Mouse (Mus musculus) lung, embryonic 14.5 days (tissue): ENCODE measurements at regions not wholly inside any gene's neighbourhood (a gene's known extent, or its start where the extent isn't known, plus 50 kb on each side); places are given as distances from the start of the nearest gene placed in this dataset.

ENCODE experiments used
- ATAC-seq: fragments of 200-750 bp; cut with Nextera tagmentation; 2 replicates; pipeline ENCODE4 v1.8.0; 2017; ENCODE audit warnings: mild to moderate bottlenecking, moderate TSS enrichment, moderate library complexity; ENCODE audit not compliant: insufficient read depth
- DNase-seq: peaks from one replicate; pipeline ENCODE4 v3.0.0-alpha.2; 2015
- H3K27ac ChIP-seq: fragments of 300-500 bp; sonication (generic); 2 replicates; pipeline ENCODE4 v1.5.1; 2014; ENCODE audit warnings: low read depth, mild to moderate bottlenecking, moderate library complexity
- H3K27me3 ChIP-seq: fragments of 300-500 bp; sonication (generic); 2 replicates; pipeline ENCODE4 v1.6.1; 2014; ENCODE audit warnings: low read length, control low read depth; ENCODE audit not compliant: insufficient read depth
- H3K36me3 ChIP-seq: fragments of 300-500 bp; sonication (generic); 2 replicates; pipeline ENCODE4 v1.6.1; 2014; ENCODE audit warnings: control low read depth; ENCODE audit not compliant: insufficient read depth
- H3K4me1 ChIP-seq: fragments of 300-500 bp; sonication (generic); 2 replicates; pipeline ENCODE4 v1.6.1; 2014; ENCODE audit warnings: antibody characterized with exemption, control low read depth; ENCODE audit not compliant: insufficient read depth
- H3K4me2 ChIP-seq: fragments of 300-500 bp; sonication (generic); 2 replicates; pipeline ENCODE4 v1.6.1; 2014; ENCODE audit warnings: mild to moderate bottlenecking
- H3K4me3 ChIP-seq: fragments of 300-500 bp; sonication (generic); 2 replicates; pipeline ENCODE4 v1.5.1; 2014; ENCODE audit warnings: low read depth, low read length
- H3K9ac ChIP-seq: fragments of 300-500 bp; sonication (generic); 2 replicates; pipeline ENCODE4 v1.6.1; 2014
- H3K9me3 ChIP-seq: fragments of 300-500 bp; sonication (generic); 2 replicates; pipeline ENCODE4 v1.6.1; 2016; ENCODE audit warnings: low read depth, low read length, control low read depth
- CTCF ChIP-seq: IDR thresholded peaks from 2 replicates; pipeline ENCODE4 v1.5.1; 2016; ENCODE audit warnings: antibody characterized with exemption, low read depth
- WGBS: fragments of 180-500 bp; shearing (Covaris S2); extraction: QIAGEN DNeasy Blood & Tissue Kit; methylation state at CpG from one replicate; pipeline ENCODE4 v1.1.7; 2014; 5-methylcytosine and 5-hydroxymethylcytosine counted together

GRCm38 (mm10) chr8:76538806-76539480 lies 360.3 kb upstream of the Nr3c2 start:
- WGBS = 84% methylated on average over 3 of the region's 3 CpGs
- Histone ChIP-seq H3K4me3 (no peak overlapping the region), H3K4me1 (no peaks in the 10 kb centered on the region), H3K27ac (no peak overlapping the region), H3K4me2 (no peak overlapping the region), H3K36me3 (no peaks in the 10 kb centered on the region), H3K27me3 (no peaks in the 10 kb centered on the region), H3K9me3 (no peaks in the 10 kb centered on the region), H3K9ac (no peak overlapping the region)
- DNase-seq (no peak), ATAC-seq (no peak)
- TF ChIP-seq CTCF = no peak

- H3K27ac ChIP-seq = no peak overlapping the region
- ATAC-seq = no peak
- TF ChIP-seq CTCF = no peak
These were observed 359.6 kb upstream of the Nr3c2 start for GRCm38 (mm10) chr8:76539638-76540037.

DNA sequence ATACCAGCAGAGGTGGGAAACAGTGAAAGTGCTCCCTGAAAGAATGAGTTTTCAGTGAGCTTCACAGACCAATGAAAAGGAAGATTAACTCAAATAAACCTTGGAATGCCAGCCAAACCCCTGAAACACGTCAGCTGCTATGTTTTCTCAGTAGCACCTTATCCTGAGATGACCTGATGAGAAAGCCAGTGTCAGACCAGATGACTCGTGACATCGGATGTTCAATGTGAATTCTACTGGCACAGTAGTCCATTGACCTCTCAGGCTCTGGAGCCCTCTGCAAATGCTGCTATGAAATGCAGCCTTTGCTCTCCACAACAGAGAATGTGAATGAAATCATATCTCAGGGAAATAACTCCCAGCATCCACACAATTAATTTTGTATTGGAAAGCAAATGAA lies 358.6 kb upstream of the Nr3c2 start:
- no peak for DNase-seq
- Histone ChIP-seq H3K4me3 (no peak overlapping the region), H3K36me3 (no peaks in the 10 kb centered on the region), H3K4me1 (no peaks in the 10 kb centered on the region), H3K27me3 (no peaks in the 10 kb centered on the region), H3K4me2 (no peak overlapping the region), H3K9ac (no peak overlapping the region), H3K27ac (no peak overlapping the region), H3K9me3 (no peaks in the 10 kb centered on the region)
- TF ChIP-seq CTCF = no peak
- ATAC-seq = no peak
- 35% methylated on average over 3 of the region's 3 CpGs for WGBS

More at GRCm38 (mm10) chr8:76539638-76540037, 359.6 kb upstream of the Nr3c2 start:
- Histone ChIP-seq H3K9me3 (no peaks in the 10 kb centered on the region), H3K4me3 (no peak overlapping the region), H3K27me3 (no peaks in the 10 kb centered on the region), H3K4me1 (no peaks in the 10 kb centered on the region), H3K9ac (no peak overlapping the region), H3K4me2 (no peak overlapping the region), H3K36me3 (no peaks in the 10 kb centered on the region)
- 79% methylated on average over 4 of the region's 4 CpGs for WGBS
- no peak for DNase-seq

DNA sequence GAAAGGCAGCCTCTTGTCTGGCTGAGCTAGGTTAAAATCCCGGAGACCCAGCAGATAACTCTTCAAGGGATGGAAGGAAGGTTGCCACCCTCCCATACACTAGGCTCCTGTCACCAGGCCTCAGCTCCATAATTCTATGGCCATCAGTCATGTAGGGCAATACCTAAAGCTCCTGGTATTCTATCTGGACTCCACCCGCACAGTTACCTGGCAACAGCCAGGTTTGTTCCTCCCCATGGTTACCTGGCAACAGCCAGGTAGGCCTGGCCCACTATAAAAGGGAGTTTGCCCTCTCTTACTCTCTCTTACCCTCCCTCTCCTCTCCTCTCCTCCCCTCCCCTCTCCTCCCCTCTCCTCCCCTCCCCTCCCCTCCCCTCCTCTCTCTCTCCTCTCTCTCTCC lies 347.6 kb upstream of the Nr3c2 start:
- Histone ChIP-seq H3K9me3 (no peaks in the 10 kb centered on the region), H3K27me3 (no peaks in the 10 kb centered on the region), H3K4me3 (no peak overlapping the region), H3K4me1 (no peaks in the 10 kb centered on the region), H3K27ac (no peak overlapping the region), H3K4me2 (no peak overlapping the region), H3K9ac (no peak overlapping the region), H3K36me3 (no peaks in the 10 kb centered on the region)
- 81% methylated on average over 2 of the region's 2 CpGs for WGBS
- ATAC-seq = no peak
- DNase-seq = no peak
- TF ChIP-seq CTCF = no peak

DNA sequence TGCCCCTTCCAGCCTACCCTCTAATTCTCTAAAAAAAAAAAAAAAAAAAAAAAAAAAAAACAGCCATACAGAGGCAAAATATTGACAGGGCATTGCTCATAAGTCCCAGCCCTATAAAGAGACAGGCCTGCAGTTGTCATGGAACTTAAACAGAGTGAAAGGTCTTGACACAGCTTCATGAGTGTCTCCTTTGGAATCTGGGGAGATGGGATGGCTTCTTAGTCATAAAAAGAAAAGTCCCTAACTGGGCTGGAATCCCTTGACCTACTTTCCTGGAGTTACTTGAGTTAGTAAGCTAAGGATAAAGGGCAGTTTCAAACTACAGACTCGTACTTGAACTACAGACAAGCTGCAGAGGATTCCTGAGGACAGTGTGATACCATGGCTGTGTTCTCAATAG lies 297.7 kb upstream of the Nr3c2 start:
- 70% methylated on average over 1 of the region's 1 CpGs for WGBS
- no peak for ATAC-seq
- Histone ChIP-seq H3K27me3 (no peaks in the 10 kb centered on the region), H3K4me1 (no peaks in the 10 kb centered on the region), H3K27ac (no peak overlapping the region), H3K4me2 (no peak overlapping the region), H3K36me3 (no peaks in the 10 kb centered on the region), H3K4me3 (no peak overlapping the region), H3K9ac (no peak overlapping the region), H3K9me3 (no peaks in the 10 kb centered on the region)
- no peak for TF ChIP-seq CTCF
- DNase-seq = no peak

GRCm38 (mm10) chr8:76618721-76619120 lies 280.5 kb upstream of the Nr3c2 start:
- Histone ChIP-seq H3K9ac (no peak overlapping the region), H3K4me1 (no peaks in the 10 kb centered on the region), H3K27me3 (no peaks in the 10 kb centered on the region), H3K27ac (no peak overlapping the region), H3K36me3 (no peaks in the 10 kb centered on the region), H3K4me3 (no peak overlapping the region), H3K4me2 (no peak overlapping the region), H3K9me3 (no peaks in the 10 kb centered on the region)
- DNase-seq = no peak
- 66% methylated on average over 2 of the region's 2 CpGs for WGBS
- no peak for ATAC-seq
- no peak for TF ChIP-seq CTCF

GRCm38 (mm10) chr8:76620853-76621252 lies 278.4 kb upstream of the Nr3c2 start:
- WGBS = 46% methylated on average over 3 of the region's 3 CpGs
- ATAC-seq = no peak
- DNase-seq = no peak

More at GRCm38 (mm10) chr8:76620853-76621252, 278.4 kb upstream of the Nr3c2 start:
- Histone ChIP-seq H3K4me3 (no peak overlapping the region), H3K9ac (no peak overlapping the region), H3K36me3 (no peaks in the 10 kb centered on the region), H3K27ac (no peak overlapping the region), H3K9me3 (no peaks in the 10 kb centered on the region), H3K27me3 (no peaks in the 10 kb centered on the region), H3K4me1 (no peaks in the 10 kb centered on the region), H3K4me2 (no peak overlapping the region)
- no peak for TF ChIP-seq CTCF
